Mouse (Mus musculus): ENCODE results near the gene Trim41. TPM values are rescaled to one million over a fixed set of nuclear protein-coding genes. Genes with fewer than 3 reads are reported as not detected.
"Not testable (repeated sequence)": the region's sequence is repeated elsewhere in the genome, so short reads cannot be mapped to it uniquely, and the experiment has no call there.

The Trim41 gene
- polyA plus RNA-seq, 1 experiment from 2014 or later, result 3.2 TPM

- peak overlapping the region; percentile 91 for H3K4me3 ChIP-seq
- peak; percentile 2; the same call in 1 of the 2 replicates for ATAC-seq (ENCODE audit: extremely low read depth, insufficient number of reproducible peaks, low FRiP score, low TSS enrichment)
- no peaks in the 10 kb centered on the region for H3K9me3 ChIP-seq
- peaks cover 33% of the 10 kb centered on the region for H3K36me3 ChIP-seq
- peak overlapping the region; percentile 83 for H3K9ac ChIP-seq
- H3K4me1 ChIP-seq, result peaks cover 48% of the 10 kb centered on the region
- H3K4me2 ChIP-seq, result peak overlapping the region; percentile 98
- no peaks in the 10 kb centered on the region for H3K27me3 ChIP-seq (replicated peaks)
- WGBS, result 7% methylated on average over 18 of the region's 18 CpGs
- peak overlapping the region; percentile 100 for H3K27ac ChIP-seq (replicated peaks)
Observed at GRCm38 (mm10) chr11:48798984-48799920, 17.9 kb downstream of the Trim41 start.

DNA sequence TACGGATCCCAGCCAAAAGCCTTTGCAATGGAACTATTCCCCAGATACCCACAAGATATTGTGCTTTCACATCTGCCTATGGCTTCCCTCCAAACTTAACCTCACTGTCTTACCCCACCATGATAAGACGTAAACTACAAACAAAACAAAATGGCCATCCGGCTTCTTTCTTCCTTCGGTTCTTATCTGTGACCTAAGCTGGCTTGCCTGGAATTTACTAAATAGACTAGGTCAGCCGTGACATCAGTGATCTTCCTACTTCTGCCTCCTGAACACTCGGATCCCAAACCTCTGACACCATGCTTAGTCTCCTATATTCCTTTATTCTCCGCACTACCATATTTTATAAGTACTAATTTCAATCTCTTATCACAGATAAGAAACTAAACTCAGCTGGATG, 18.8 kb downstream of the Trim41 start:
- Histone ChIP-seq H3K4me2 (peak overlapping the region; percentile 98), H3K36me3 (peaks cover 24% of the 10 kb centered on the region), H3K27ac (replicated peaks) (peak overlapping the region; percentile 100), H3K4me3 (peak overlapping the region; percentile 91; the same call in 1 of the 2 replicates), H3K27me3 (replicated peaks) (no peaks in the 10 kb centered on the region), H3K4me1 (peaks cover 48% of the 10 kb centered on the region), H3K9me3 (no peaks in the 10 kb centered on the region), H3K9ac (peak overlapping the region; percentile 83)
- WGBS, result 49% methylated on average over 7 of the region's 7 CpGs
- ATAC-seq (ENCODE audit: extremely low read depth, insufficient number of reproducible peaks, low FRiP score, low TSS enrichment), result no peak

GRCm38 (mm10) chr11:48797287-48797686, 19.9 kb downstream of the Trim41 start:
- peak overlapping the region; percentile 5; the same call in 1 of the 2 replicates for H3K9ac ChIP-seq
- 47% methylated on average over 5 of the region's 5 CpGs for WGBS
- H3K4me3 ChIP-seq, result no peak overlapping the region
- H3K36me3 ChIP-seq, result peaks cover 13% of the 10 kb centered on the region
- no peak overlapping the region for H3K27ac ChIP-seq (replicated peaks)
- peaks cover 38% of the 10 kb centered on the region for H3K4me1 ChIP-seq
- no peak for ATAC-seq (ENCODE audit: extremely low read depth, insufficient number of reproducible peaks, low FRiP score, low TSS enrichment)
- no peaks in the 10 kb centered on the region for H3K27me3 ChIP-seq (replicated peaks)
- H3K9me3 ChIP-seq, result no peaks in the 10 kb centered on the region
- no peak overlapping the region for H3K4me2 ChIP-seq

DNA sequence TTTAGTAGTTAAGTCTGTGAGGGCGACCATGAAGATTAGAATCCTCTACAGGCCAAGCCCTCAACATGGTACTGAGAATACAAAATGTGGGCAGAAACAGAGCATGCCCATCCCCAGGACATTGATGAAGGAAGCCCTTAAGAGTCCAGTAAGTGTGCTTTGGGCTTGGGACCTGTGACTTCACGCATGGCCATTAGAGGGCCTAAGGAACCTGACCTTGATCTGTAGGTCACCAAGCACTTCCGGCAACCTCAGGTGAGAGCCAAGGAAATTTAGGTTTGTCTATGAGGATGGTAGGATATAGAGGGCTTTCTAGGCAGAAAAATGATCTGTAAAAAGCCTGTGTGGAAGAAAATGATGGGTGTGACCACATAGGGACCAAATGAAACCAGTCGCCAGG, 20.9 kb downstream of the Trim41 start:
- H3K27me3 ChIP-seq (replicated peaks), result no peaks in the 10 kb centered on the region
- H3K4me1 ChIP-seq, result peaks cover 31% of the 10 kb centered on the region
- H3K9me3 ChIP-seq, result no peaks in the 10 kb centered on the region
- no peak overlapping the region for H3K9ac ChIP-seq
- 74% methylated on average over 4 of the region's 4 CpGs for WGBS
- H3K27ac ChIP-seq (replicated peaks), result no peak overlapping the region
- no peak for ATAC-seq (ENCODE audit: extremely low read depth, insufficient number of reproducible peaks, low FRiP score, low TSS enrichment)
- H3K4me3 ChIP-seq, result no peak overlapping the region
- H3K36me3 ChIP-seq, result peaks cover 3% of the 10 kb centered on the region
- H3K4me2 ChIP-seq, result no peak overlapping the region

- no peak for ATAC-seq (ENCODE audit: extremely low read depth, insufficient number of reproducible peaks, low FRiP score, low TSS enrichment)
- Histone ChIP-seq H3K9ac (no peak overlapping the region), H3K4me1 (peaks cover 33% of the 10 kb centered on the region), H3K9me3 (no peaks in the 10 kb centered on the region), H3K4me3 (no peak overlapping the region), H3K27ac (replicated peaks) (no peak overlapping the region), H3K36me3 (no peaks in the 10 kb centered on the region), H3K4me2 (no peak overlapping the region), H3K27me3 (replicated peaks) (no peaks in the 10 kb centered on the region)
- WGBS, result 90% methylated on average over 7 of the region's 7 CpGs
Observed at GRCm38 (mm10) chr11:48795221-48795620, 21.9 kb downstream of the Trim41 start.

GRCm38 (mm10) chr11:48793184-48793583, 24.0 kb downstream of the Trim41 start:
- H3K27me3 ChIP-seq (replicated peaks), result no peaks in the 10 kb centered on the region
- no peak overlapping the region for H3K9ac ChIP-seq
- H3K4me1 ChIP-seq, result peaks cover 26% of the 10 kb centered on the region
- no peak overlapping the region for H3K4me2 ChIP-seq
- no peak overlapping the region for H3K27ac ChIP-seq (replicated peaks)
- H3K4me3 ChIP-seq, result no peak overlapping the region
- H3K9me3 ChIP-seq, result no peaks in the 10 kb centered on the region
- 93% methylated on average over 3 of the region's 3 CpGs for WGBS
- no peak for ATAC-seq (ENCODE audit: extremely low read depth, insufficient number of reproducible peaks, low FRiP score, low TSS enrichment)
- H3K36me3 ChIP-seq, result no peaks in the 10 kb centered on the region

DNA sequence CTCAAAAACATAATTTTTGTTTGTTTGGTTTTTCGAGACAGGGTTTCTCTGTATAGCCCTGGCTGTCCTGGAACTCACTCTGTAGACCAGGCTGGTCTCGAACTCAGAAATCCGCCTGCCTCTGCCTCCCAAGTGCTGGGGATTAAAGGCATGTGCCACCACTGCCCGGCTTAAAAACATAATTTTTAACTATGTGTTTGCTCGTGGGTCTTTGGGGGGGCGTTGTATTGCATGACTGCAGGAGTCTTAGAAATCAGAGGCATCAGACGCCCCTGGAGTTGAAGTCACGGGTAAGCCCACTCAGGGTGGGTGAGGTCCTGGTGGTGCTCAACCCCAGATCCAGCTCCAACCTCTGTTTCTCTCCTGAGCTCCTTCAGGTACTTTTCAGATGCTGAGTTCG, 25.3 kb downstream of the Trim41 start:
- WGBS, result 84% methylated on average over 9 of the region's 9 CpGs
- not testable (repeated sequence) for H3K9me3 ChIP-seq
- peaks cover 16% of the 10 kb centered on the region for H3K4me1 ChIP-seq

GRCm38 (mm10) chr11:48790946-48791345, 26.2 kb downstream of the Trim41 start:
- no peak for ATAC-seq (ENCODE audit: extremely low read depth, insufficient number of reproducible peaks, low FRiP score, low TSS enrichment)
- Histone ChIP-seq H3K36me3 (no peaks in the 10 kb centered on the region), H3K27ac (replicated peaks) (no peak overlapping the region), H3K27me3 (replicated peaks) (no peaks in the 10 kb centered on the region), H3K4me2 (peak overlapping the region; percentile 33), H3K9me3 (no peaks in the 10 kb centered on the region), H3K9ac (0 out of 2 replicates have a peak overlapping the region, but pooled peaks have one; percentile 44), H3K4me1 (peaks cover 14% of the 10 kb centered on the region), H3K4me3 (no peak overlapping the region)
- WGBS, result 44% methylated on average over 8 of the region's 8 CpGs

More for the DNA sequence above, 25.3 kb downstream of the Trim41 start:
- ATAC-seq (ENCODE audit: extremely low read depth, insufficient number of reproducible peaks, low FRiP score, low TSS enrichment); H3K27ac ChIP-seq (replicated peaks); H3K4me2 ChIP-seq; H3K27me3 ChIP-seq (replicated peaks); H3K9ac ChIP-seq; H3K36me3 ChIP-seq; H3K4me3 ChIP-seq: not testable (repeated sequence)

DNA sequence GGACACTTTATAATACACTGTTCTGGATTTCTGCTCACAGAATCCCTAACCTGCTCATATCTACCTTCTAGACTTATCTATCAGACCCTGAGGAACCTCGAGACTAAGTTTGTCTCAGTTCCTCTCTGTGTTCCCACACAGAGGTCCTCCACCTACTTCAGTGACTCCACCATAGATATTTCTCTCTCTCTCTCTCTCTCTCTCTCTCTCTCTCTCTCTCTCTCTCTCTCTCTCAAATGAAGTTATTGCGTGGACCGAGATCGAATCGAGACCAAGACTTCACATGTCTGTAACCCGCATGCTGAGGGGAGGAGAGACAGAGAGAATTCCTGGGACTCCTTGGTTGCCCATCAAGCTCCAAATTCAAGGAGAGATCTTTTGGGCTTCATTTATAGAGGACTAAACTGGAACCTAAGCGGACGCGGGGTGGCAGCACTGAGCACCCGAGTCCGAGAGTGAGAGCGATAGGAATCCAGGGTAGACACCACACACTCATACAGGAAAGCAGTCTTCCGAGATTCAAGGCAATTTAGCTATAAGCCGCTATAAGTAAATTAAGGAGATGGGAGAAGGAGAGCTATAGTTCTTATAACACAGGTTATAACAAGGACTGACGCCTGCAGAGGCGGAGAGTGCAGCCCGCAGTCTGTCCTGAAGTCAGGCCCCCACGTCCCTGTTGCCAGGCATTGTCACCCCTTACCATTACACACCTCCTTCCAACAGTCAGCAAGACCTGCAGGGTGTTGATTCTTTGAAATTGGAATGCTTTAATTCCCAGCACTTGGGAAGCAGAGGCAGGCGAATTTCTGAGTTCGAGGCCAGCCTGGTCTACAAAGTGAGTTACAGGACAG, 27.0 kb downstream of the Trim41 start:
- ATAC-seq (ENCODE audit: extremely low read depth, insufficient number of reproducible peaks, low FRiP score, low TSS enrichment), result no peak
- Histone ChIP-seq H3K4me1 (peaks cover 14% of the 10 kb centered on the region), H3K9me3 (no peaks in the 10 kb centered on the region), H3K9ac (peak overlapping the region; percentile 76), H3K27me3 (replicated peaks) (no peaks in the 10 kb centered on the region), H3K36me3 (no peaks in the 10 kb centered on the region), H3K4me3 (peak overlapping the region; percentile 40), H3K27ac (replicated peaks) (no peak overlapping the region), H3K4me2 (peak overlapping the region; percentile 71)
- 11% methylated on average over 20 of the region's 20 CpGs for WGBS

DNA sequence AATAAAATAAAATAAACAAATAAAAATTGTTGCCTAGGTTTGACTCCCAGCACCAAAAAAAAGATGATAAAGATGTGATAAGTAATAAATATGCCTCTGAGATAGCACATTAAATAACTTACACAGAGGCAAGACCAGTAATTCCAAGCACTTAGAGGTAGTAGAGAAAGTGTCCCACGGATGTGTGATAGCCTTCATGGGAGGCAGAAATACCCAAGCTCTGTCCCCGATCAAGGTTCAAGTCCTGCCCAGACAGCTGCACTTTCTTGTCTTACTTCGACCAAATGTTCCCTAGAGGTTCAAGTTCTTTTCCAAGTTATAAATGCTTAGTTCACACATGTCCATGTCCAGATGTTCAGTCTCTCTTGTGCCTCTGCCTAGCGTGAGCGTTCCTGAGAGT, 27.9 kb downstream of the Trim41 start:
- Histone ChIP-seq H3K27me3 (replicated peaks) (no peaks in the 10 kb centered on the region), H3K36me3 (no peaks in the 10 kb centered on the region), H3K4me2 (peak overlapping the region; percentile 75), H3K9ac (no peak overlapping the region), H3K4me3 (peak overlapping the region; percentile 53; the same call in 1 of the 2 replicates), H3K4me1 (peaks cover 14% of the 10 kb centered on the region), H3K9me3 (no peaks in the 10 kb centered on the region), H3K27ac (replicated peaks) (no peak overlapping the region)
- no peak for ATAC-seq (ENCODE audit: extremely low read depth, insufficient number of reproducible peaks, low FRiP score, low TSS enrichment)
- whole genome bisulfite sequencing, result 81% methylated on average over 5 of the region's 5 CpGs

Measured in heart, embryonic 13.5 days (tissue).